Mouse (Mus musculus) left cerebral cortex, adult 9 months (tissue): ENCODE results near the gene Cd40.

ENCODE experiments used
- DNase-seq, 2 experiments: peaks; one replicate each; pipeline ENCODE4 v3.0.0; 2022; ENCODE audit warnings: low spot score in 2 of 2

The Cd40 gene

GRCm38 (mm10) chr2:165100749-165101148 lies 45.3 kb downstream of the Cd40 start:
- DNase-seq = no peak

GRCm38 (mm10) chr2:165102920-165103319 lies 47.5 kb downstream of the Cd40 start:
- DNase-seq = no peak

- peak in 1 of 2 experiments; percentile 41 for DNase-seq
These were observed 50.2 kb downstream of the Cd40 start for GRCm38 (mm10) chr2:165105513-165106079.

- DNase-seq = no peak
These were observed 51.2 kb downstream of the Cd40 start for GRCm38 (mm10) chr2:165106585-165106984.

- DNase-seq = peak in 1 of 2 experiments; percentile 49
These were observed 56.7 kb downstream of the Cd40 start for GRCm38 (mm10) chr2:165112149-165112548.

- no peak for DNase-seq
These were observed 58.3 kb downstream of the Cd40 start for GRCm38 (mm10) chr2:165113733-165114132.

GRCm38 (mm10) chr2:165120765-165121164 lies 65.3 kb downstream of the Cd40 start:
- DNase-seq = no peak

GRCm38 (mm10) chr2:165121206-165121840 lies 65.9 kb downstream of the Cd40 start:
- DNase-seq = peak; percentile 38 to 44
